Mouse (Mus musculus) T-helper 2 cell (primary cell): ENCODE measurements around the gene Eif2b3.

Experiments
- in situ Hi-C: fragments of 300-600 bp; cut with MboI, MseI; formaldehyde crosslinking; loops from one replicate; pipeline ENCODE4 v1.15.1; 2025; ENCODE audit warnings: high pct_unique_total_duplicates

The Eif2b3 gene

DNA sequence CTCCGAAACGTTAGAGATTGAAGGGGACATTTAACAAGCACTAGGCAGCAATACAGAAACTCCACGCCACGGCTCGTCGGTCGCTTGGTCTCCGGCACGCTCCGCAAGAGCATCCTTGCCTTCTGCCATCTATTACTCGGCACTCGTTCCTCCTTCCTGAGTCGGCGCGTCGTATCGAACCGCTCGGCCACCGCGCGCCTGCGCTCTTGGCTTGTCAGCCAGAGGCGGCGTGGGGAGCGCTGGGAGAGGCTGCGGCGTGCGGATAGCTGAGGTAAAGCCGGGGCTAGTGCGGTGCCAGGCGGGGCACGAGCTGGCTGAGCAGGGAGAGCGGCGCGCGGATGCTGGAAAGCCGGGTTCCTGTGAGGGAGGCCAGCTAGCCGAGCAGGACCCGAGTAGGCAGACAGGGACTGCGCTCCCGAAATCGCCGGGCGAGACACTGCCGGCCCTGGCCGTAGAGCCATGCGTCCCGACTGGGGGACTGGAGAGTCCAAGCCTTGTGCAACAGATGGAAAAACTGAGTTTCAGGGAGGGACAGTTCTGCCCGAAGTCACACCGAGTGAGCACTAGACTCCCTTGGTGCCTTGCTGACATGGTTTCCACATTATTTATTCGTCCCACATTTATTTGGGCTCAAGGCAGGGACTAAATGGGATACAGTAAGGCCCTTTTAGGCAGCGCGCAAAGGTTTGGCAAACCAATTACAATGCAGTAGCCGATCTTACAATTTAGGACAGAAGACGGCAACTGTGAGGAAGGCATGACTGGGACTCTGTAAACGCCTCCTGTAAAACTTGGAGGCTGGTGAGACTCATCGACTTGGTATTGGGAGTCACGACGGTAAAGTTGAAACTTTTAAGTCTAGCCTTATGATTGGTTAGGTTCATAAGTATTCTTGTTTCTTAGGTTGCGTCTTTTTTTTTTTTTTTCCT, at the start of gene Eif2b3:
Gene Eif2b3 (plus strand): TSS at position 197 of the 929 bp plus-strand sequence.
- in situ Hi-C loops, result no loop called here

DNA sequence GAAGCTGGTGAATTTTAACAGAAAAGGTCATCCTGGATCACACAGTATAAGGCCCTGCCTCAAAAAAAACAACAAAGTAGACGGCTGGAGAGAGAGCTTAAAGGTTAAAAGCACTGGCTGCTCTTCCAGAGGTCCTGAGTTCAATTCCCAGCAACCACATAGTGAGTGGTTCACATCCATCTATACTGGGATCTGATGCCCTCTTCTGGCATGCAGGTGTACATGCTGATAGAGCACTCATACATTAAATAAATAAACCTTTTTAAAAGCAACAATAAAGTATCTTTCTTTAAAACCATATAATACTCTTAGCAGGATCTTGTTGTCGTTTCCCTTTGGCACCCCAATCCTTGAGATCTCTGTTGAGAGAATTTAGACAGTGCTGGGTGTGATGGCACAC, 42.7 kb upstream of the Eif2b3 start:
- in situ Hi-C loops, result loop anchor here (5.0 kb wide), 2 partner anchors 74 to 144 kb away; no protein-coding TSS in a partner anchor

DNA sequence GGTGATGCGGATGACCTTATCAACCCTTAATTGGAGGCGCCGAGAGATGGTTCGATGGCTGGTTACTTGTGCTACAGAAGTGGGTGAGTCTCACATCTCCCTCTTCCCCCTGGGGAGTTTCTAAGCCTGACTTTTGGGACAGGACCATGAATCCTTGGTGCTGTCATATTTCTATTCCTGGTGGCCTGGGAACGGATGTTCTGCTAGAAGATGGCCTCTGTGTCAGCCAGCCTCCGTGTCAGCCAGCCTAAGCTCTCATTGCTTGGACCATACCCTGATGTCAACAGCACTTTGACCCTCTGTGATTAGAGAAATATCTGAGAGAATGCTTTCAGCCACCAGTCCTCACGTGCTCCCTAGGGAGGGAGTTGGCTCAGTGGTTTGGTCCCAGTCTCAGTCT, 33.5 kb upstream of the Eif2b3 start:
- in situ Hi-C loops, result no loop called here

GRCm38 (mm10) chr4:116986400-116987121, 32.6 kb upstream of the Eif2b3 start:
- in situ Hi-C loops, result no loop called here

- in situ Hi-C loops, result no loop called here
These were observed 32.1 kb upstream of the Eif2b3 start for GRCm38 (mm10) chr4:116987122-116987456.

GRCm38 (mm10) chr4:116989731-116990130, 29.5 kb upstream of the Eif2b3 start:
- in situ Hi-C loops, result no loop called here

GRCm38 (mm10) chr4:116991366-116991765, 27.8 kb upstream of the Eif2b3 start:
- in situ Hi-C loops, result no loop called here

DNA sequence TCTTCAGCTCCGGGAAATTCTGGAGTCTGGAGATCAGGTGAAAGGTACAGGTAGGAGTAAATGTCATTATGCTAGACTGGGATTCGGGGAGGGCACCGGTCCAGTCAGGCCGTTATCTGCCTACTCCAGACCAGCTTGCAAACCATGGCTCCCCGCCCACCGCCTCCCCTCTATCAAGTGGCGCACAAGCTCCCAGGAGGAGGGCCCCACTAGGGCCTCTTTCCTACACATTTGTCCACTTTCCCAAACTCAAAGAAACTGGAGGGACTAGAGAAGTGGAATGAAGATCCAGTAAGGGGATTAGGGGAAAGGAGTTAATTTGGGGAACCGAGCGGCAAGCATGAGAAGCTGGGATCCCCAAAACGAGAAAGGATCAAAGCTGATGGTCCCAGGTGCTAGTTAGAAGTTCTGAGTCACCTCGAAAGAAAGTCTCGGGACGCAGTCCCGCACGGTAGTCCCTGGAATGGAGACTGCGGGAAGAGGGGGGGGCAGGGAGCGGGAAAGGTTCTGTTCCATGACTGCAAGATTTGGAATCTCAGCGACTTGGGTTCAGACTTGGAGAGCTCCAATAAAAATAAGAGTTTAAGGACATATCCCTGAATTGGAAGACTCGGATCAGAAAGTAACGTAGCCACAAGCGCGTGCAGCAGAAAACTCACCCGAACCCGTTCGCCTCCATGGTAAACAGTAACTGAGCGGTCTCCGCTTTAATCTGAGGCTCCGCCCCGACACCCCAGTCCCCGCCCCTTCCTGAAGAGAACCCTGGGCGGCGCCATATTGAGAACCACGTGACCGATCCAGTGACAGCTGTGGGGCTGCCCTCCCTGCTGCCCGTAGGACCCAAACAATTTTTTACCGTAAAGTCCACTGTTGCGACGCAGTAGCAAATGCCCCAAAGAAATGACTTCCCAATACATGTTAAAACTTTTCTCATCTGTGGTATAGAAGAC, 25.3 kb upstream of the Eif2b3 start, which contains the start of gene Urod:
Gene Urod (minus strand): TSS at position 742 of the 950 bp plus-strand sequence.
- in situ Hi-C loops, result no loop called here

GRCm38 (mm10) chr4:116995131-116995797, 23.9 kb upstream of the Eif2b3 start, which contains the start of gene Hectd3:
TSS of gene Hectd3 (plus strand) at chr4:116995317.
- in situ Hi-C loops, result loop anchor here (5.0 kb wide), 1 partner anchor 137 kb away; the partner anchor contains the start of gene Plk3

DNA sequence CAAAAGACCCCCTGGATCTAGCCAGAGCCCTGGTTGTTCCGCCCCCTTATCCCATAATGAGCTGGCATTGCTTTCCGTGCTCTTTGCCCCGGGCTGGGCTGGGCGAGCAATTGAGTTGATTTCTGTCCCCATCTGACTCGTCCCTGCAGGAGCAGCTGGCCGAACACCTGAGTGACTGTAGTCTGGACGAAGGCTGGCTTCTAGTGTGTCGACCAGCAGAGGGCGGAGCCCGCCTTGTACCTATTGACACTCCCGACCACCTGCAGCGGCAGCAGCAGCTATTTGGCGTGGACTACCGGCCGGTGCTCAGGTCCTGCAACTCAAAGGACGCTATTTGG, 23.4 kb upstream of the Eif2b3 start:
- in situ Hi-C loops, result loop anchor here (5.0 kb wide), 1 partner anchor 137 kb away; the partner anchor contains the start of gene Plk3

GRCm38 (mm10) chr4:116999513-117000154, 19.6 kb upstream of the Eif2b3 start:
- in situ Hi-C loops, result loop anchor here (5.0 kb wide), 1 partner anchor 133 kb away; the partner anchor contains the start of gene Plk3

GRCm38 (mm10) chr4:117001957-117002356, 17.2 kb upstream of the Eif2b3 start:
- in situ Hi-C loops, result no loop called here

- in situ Hi-C loops, result no loop called here
These were observed 16.4 kb upstream of the Eif2b3 start for GRCm38 (mm10) chr4:117002543-117003521.

- in situ Hi-C loops, result no loop called here
These were observed 14.6 kb upstream of the Eif2b3 start for GRCm38 (mm10) chr4:117004649-117005048.

DNA sequence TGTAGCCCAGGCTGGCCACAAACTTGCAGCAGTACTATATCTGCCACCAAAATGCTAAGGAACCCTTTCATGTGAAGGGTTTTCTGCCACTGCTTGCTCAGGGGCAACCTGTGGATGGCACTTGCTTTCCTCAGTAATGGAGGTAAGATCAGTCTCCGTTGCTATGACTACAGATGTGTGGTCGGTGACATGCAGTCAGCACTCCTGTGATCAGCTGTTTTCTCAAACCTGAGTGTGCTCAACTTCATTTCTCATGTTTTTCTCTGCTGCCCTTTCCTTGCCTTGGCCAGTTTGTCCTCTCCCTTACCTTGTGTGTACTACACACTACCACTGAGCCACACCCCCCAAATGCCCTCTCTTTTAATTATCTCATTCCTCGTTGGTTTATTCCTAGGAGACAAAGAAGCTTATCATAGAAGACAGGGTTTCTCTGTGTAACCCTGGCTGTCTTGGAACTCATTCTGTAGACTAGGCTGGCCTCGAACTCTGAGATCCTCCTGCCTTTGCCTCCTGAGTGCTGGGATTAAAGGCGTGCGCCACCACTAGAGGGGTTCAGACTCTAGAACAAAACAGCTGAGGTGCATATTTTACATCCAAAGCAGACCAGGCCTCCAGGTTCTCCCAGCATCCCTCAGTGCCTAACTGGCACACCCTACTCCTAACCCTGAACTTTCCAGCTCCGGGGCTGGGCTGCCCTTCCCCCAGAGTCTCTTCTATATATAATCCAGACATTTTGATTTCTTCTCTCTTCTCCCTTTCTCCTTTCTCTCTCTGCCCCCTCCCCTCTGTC, 13.4 kb upstream of the Eif2b3 start:
- in situ Hi-C loops, result no loop called here

DNA sequence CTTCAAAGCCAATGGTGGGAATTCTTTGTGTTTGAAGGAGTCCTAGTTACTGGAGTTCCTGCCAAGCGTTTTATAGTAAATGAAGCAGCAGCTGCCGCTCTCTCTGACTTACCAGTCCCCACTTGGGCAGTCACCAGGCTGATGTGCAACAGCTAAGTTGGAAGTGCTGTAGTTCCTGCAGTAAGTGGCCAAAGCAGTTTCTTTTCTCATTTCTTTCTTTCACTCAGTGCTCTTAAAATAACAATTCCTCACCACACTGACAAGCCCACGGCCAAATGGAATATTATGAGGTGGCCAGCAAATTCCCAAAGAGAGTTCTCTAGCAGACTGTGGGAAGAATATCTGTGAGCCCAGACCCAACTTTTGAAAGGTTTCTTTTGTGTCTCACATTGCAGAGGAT, 12.1 kb upstream of the Eif2b3 start:
- in situ Hi-C loops, result no loop called here

GRCm38 (mm10) chr4:117010231-117010630, 9.0 kb upstream of the Eif2b3 start:
- in situ Hi-C loops, result no loop called here

DNA sequence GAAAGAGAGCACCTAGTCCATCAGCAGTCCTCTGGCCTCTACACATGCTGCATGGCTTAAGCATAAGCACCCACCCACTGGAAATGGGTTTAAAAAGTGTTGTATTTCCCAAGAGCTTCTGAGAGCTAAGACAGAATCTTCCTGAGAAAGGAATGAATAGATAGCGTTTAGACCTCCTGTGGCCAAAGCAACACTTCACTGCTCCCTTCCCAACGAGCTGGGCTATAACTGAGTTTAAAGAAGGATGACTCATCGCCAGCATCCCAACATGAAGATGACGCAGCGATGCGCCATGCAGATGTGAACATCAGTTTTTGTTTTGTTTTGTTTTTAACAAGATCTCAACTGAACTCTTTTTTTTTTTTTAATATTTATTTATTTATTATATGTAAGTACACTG, 5.6 kb upstream of the Eif2b3 start:
- in situ Hi-C loops, result no loop called here
